Mouse (Mus musculus): ENCODE measurements at regions not wholly inside any gene's neighbourhood (a gene's known extent, or its start where the extent isn't known, plus 50 kb on each side); places are given as distances from the start of the nearest gene placed in this dataset.
A peak's percentile ranks its signal among the peaks of the same experiment; 100 is the strongest.

- DNase-seq = no peak
These were observed 687.0 kb upstream of the Vrk2 start for GRCm38 (mm10) chr11:27280791-27281190.

- peak; percentile 2 for DNase-seq
These were observed 670.5 kb upstream of the Vrk2 start for GRCm38 (mm10) chr11:27264253-27264652.

- no peak for DNase-seq
These were observed 664.7 kb upstream of the Vrk2 start for GRCm38 (mm10) chr11:27258521-27258920.

- DNase-seq = no peak
These were observed 642.1 kb upstream of the Vrk2 start for GRCm38 (mm10) chr11:27235884-27236283.

- no peak for DNase-seq
These were observed 632.7 kb upstream of the Vrk2 start for GRCm38 (mm10) chr11:27226454-27226853.

GRCm38 (mm10) chr11:27222436-27222835 lies 628.6 kb upstream of the Vrk2 start:
- no peak for DNase-seq

GRCm38 (mm10) chr11:27221956-27222355 lies 628.2 kb upstream of the Vrk2 start:
- no peak for DNase-seq

GRCm38 (mm10) chr11:27219715-27220699 lies 626.2 kb upstream of the Vrk2 start:
- DNase-seq = no peak

- DNase-seq = no peak
These were observed 622.0 kb upstream of the Vrk2 start for GRCm38 (mm10) chr11:27215752-27216151.

- DNase-seq = no peak
These were observed 609.8 kb upstream of the Vrk2 start for GRCm38 (mm10) chr11:27203330-27204214.

- DNase-seq = no peak
These were observed 590.2 kb upstream of the Vrk2 start for GRCm38 (mm10) chr11:27184035-27184434.

- DNase-seq = no peak
These were observed 589.6 kb upstream of the Vrk2 start for GRCm38 (mm10) chr11:27183422-27183821.

- no peak for DNase-seq
These were observed 566.6 kb upstream of the Vrk2 start for GRCm38 (mm10) chr11:27160411-27160810.

All from cerebellum, adult 11 months (tissue).